Mouse (Mus musculus) limb, embryonic 14.5 days (tissue): ENCODE results near the gene Cacnb4. TPM values are rescaled to one million over a fixed set of nuclear protein-coding genes. Genes with fewer than 3 reads are reported as not detected.
A peak's percentile ranks its signal among the peaks of the same experiment; 100 is the strongest.

Source experiments
- ATAC-seq: fragments of 200-750 bp; cut with Nextera tagmentation; 2 replicates; pipeline ENCODE4 v1.8.0; 2017; ENCODE audit warnings: low read depth, moderate number of reproducible peaks, moderate TSS enrichment; ENCODE audit not compliant: low FRiP score
- DNase-seq: peaks from one replicate; pipeline ENCODE4 v3.0.0-alpha.2; 2015; ENCODE audit warnings: low spot score
- H3K27ac ChIP-seq: fragments of 300-500 bp; sonication (generic); replicated peaks from 2 replicates; pipeline ENCODE4 v1.5.1; 2014; ENCODE audit warnings: low read depth, mild to moderate bottlenecking, low read length, moderate library complexity, mixed read lengths
- H3K27me3 ChIP-seq: fragments of 300-500 bp; sonication (generic); 2 replicates; pipeline ENCODE4 v1.6.1; 2014; ENCODE audit warnings: low read length, mixed read lengths; ENCODE audit not compliant: control insufficient read depth, insufficient read depth
- H3K36me3 ChIP-seq: fragments of 300-500 bp; sonication (generic); 2 replicates; pipeline ENCODE4 v1.6.1; 2014; ENCODE audit warnings: mild to moderate bottlenecking, low read length, moderate library complexity, mixed read lengths; ENCODE audit not compliant: control insufficient read depth, insufficient read depth
- H3K4me1 ChIP-seq: fragments of 300-500 bp; sonication (generic); 2 replicates; pipeline ENCODE4 v1.6.1; 2014; ENCODE audit warnings: antibody characterized with exemption, low read length, mixed read lengths; ENCODE audit not compliant: control insufficient read depth, insufficient read depth
- H3K4me2 ChIP-seq: fragments of 300-500 bp; sonication (generic); replicated peaks from 2 replicates; pipeline ENCODE4 v1.6.1; 2014; ENCODE audit warnings: low read depth, mild to moderate bottlenecking, low read length, moderate library complexity; ENCODE audit not compliant: severe bottlenecking
- H3K4me3 ChIP-seq: fragments of 300-500 bp; sonication (generic); replicated peaks from 2 replicates; pipeline ENCODE4 v1.5.1; 2014; ENCODE audit warnings: low read length
- H3K9ac ChIP-seq: fragments of 300-500 bp; sonication (generic); 2 replicates; pipeline ENCODE4 v1.6.1; 2014; ENCODE audit warnings: mild to moderate bottlenecking, low read depth, low read length, moderate library complexity; ENCODE audit not compliant: severe bottlenecking
- H3K9me3 ChIP-seq: fragments of 300-500 bp; sonication (generic); 2 replicates; pipeline ENCODE4 v1.6.1; 2016; ENCODE audit warnings: low read length; ENCODE audit not compliant: control insufficient read depth
- POLR2A ChIP-seq: fragments of 200-500 bp; IDR thresholded peaks from 2 replicates; pipeline ENCODE4 v1.8.0; 2012; ENCODE audit warnings: inconsistent platforms, mild to moderate bottlenecking, moderate library complexity, borderline replicate concordance; ENCODE audit not compliant: insufficient read depth, insufficient read length; ENCODE audit errors: extremely low read depth
- WGBS: fragments of 180-500 bp; shearing (Covaris S2); extraction: QIAGEN DNeasy Blood & Tissue Kit; methylation state at CpG from one replicate; pipeline ENCODE4 v1.1.7; 2014; 5-methylcytosine and 5-hydroxymethylcytosine counted together
- polyA plus RNA-seq, 2 experiments: library from polyadenylated mRNA; depleted of rRNA in 1 of 2; stranded (reverse) in 1 of 2; unstranded in 1 of 2; fragments of >200 nt; fragmentation: Nextera tagmentation in 1 of 2; extraction: Ambion mirVana in 1 of 2; gene quantifications; 2 replicates each; pipeline versions ENCODE4 v1.2.1 to v1.2.3; 2012 to 2014

Gene Cacnb4
- polyA plus RNA-seq, 2 experiments, result 0.81 to 0.91 TPM

DNA sequence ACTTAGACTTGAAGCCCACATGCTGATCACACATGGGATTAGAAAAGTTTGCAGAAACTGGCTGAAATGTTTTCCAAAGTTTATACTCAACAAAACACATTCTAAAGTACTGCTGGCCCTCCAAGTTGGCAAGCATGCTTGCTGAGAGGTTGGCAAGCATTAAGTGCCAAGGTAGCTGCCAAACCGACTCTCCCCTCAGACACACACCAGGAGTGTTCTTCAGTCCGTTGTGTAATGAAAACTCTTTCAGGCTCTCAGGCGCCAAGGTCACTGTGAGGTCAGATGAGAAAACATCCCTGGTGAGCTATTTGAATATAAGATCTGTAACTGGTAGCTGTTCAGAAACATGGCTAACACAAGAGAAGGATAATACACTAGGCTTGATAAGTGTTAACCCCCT, 97.8 kb downstream of the Cacnb4 start:
- no peak overlapping the region for H3K27ac ChIP-seq
- DNase-seq, result peak; percentile 11
- no peak for TF ChIP-seq POLR2A
- H3K4me3 ChIP-seq, result no peak overlapping the region
- no peak; the same call in 1 of the 2 replicates for ATAC-seq
- H3K4me2 ChIP-seq, result no peak overlapping the region
- no peaks in the 10 kb centered on the region for H3K36me3 ChIP-seq
- H3K9ac ChIP-seq, result no peak overlapping the region
- H3K4me1 ChIP-seq, result peaks cover 4% of the 10 kb centered on the region; the same call in 1 of the 2 replicates
- H3K27me3 ChIP-seq, result no peaks in the 10 kb centered on the region
- WGBS, result 52% methylated on average over 3 of the region's 3 CpGs
- no peaks in the 10 kb centered on the region for H3K9me3 ChIP-seq

DNA sequence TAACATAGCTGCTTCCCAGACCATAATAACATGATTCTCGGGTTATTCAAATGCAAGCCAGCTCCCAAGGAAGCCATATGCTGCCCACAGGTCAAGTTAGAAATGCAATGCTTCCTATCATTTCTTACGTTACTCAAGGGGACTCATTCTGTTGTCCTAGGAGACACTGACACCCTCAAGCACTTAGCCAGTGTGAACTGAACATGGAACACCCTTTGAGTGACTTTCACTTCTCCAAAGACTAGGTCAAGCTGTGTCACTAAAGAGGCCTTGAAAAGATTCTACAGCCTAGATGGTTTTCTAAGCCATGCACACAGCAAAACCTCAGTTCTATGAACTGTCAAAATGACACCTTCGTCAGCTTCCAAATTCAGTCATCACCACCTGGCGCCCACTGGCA, 98.9 kb downstream of the Cacnb4 start:
- H3K4me3 ChIP-seq, result no peak overlapping the region
- no peak overlapping the region for H3K27ac ChIP-seq
- no peak overlapping the region for H3K4me2 ChIP-seq
- ATAC-seq (no peak), DNase-seq (no peak)
- no peaks in the 10 kb centered on the region for H3K27me3 ChIP-seq
- 81% methylated on average over 4 of the region's 4 CpGs for WGBS
- no peaks in the 10 kb centered on the region for H3K9me3 ChIP-seq
- no peak for TF ChIP-seq POLR2A
- H3K9ac ChIP-seq, result no peak overlapping the region
- no peaks in the 10 kb centered on the region for H3K36me3 ChIP-seq
- H3K4me1 ChIP-seq, result peaks cover 4% of the 10 kb centered on the region; the same call in 1 of the 2 replicates

DNA sequence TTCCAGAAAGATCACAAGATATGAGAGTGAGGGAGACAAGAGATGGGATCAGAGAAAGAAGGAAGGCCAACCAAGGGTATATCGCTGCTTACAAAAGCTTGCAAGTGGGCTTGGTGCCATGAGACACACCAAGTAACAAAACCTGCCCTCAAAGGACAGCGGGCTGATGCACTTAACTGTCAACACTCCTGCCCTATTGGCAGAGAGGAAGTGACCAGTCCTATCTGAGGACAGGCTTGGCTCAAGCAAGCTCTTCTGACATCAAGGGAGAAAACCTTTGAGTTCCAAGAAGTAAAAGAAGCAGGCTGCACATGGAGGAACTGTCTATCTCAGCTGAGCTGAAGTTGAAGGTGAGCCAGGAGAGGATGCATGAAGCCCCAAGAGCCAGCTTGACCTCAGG, 100.1 kb downstream of the Cacnb4 start:
- no peak for TF ChIP-seq POLR2A
- no peaks in the 10 kb centered on the region for H3K36me3 ChIP-seq
- no peak overlapping the region for H3K4me3 ChIP-seq
- no peaks in the 10 kb centered on the region for H3K27me3 ChIP-seq
- DNase-seq, result no peak
- no peak overlapping the region for H3K4me2 ChIP-seq
- ATAC-seq, result no peak
- 94% methylated on average over 2 of the region's 2 CpGs for WGBS
- H3K9ac ChIP-seq, result no peak overlapping the region
- no peaks in the 10 kb centered on the region for H3K9me3 ChIP-seq
- no peak overlapping the region for H3K27ac ChIP-seq
- H3K4me1 ChIP-seq, result peaks cover 4% of the 10 kb centered on the region; the same call in 1 of the 2 replicates

DNA sequence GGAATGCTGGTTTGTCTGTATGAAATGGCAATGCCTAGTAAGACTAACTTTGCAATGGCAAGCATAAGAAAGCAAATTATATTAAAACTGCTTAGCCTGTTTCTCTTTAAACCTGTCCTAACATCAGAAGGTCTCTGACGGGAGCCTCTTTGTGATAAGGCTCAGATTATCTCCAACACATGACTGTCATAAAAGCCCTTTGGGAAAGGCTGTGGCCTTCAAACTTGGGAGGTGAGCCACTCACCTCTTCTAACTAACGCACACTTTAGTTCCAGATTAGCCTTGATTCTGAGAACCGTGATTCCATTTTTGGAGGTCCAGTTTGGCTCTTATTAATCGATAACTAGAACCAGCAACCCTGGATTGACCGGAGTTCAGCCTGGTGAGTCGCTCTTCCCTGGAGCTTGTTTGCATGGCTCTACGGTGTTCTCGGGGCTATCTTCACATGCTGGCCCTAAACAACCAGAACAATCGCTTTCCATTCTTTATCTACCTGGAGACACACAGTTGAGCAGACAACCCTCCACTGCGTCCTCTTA, 100.9 kb downstream of the Cacnb4 start:
- H3K9me3 ChIP-seq, result no peaks in the 10 kb centered on the region
- WGBS, result 90% methylated on average over 10 of the region's 10 CpGs
- no peak overlapping the region for H3K27ac ChIP-seq
- no peak overlapping the region for H3K4me2 ChIP-seq
- no peak for TF ChIP-seq POLR2A
- no peak for DNase-seq
- no peak overlapping the region for H3K4me3 ChIP-seq
- peaks cover 4% of the 10 kb centered on the region; the same call in 1 of the 2 replicates for H3K4me1 ChIP-seq
- no peak for ATAC-seq
- H3K27me3 ChIP-seq, result no peaks in the 10 kb centered on the region
- no peaks in the 10 kb centered on the region for H3K36me3 ChIP-seq
- H3K9ac ChIP-seq, result no peak overlapping the region

DNA sequence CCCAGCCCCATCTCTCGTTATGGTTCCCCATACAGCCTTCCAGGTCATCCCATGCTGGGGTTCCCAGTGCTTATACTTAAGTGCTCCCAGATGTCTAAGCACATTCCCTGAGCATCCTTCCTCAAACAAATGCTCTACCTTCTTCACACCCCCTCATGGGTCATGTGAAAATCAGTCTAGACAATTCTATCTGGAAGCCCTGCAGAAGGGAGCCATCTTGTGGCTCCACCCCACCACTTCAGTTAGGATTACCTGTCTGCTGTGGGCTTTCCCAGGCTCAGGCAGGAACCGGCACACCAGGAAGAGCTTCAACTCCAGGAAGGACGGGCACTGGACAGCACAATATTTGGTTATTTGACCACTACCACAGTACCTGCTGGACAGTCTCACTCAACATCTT, 101.7 kb downstream of the Cacnb4 start:
- no peak overlapping the region for H3K27ac ChIP-seq

DNA sequence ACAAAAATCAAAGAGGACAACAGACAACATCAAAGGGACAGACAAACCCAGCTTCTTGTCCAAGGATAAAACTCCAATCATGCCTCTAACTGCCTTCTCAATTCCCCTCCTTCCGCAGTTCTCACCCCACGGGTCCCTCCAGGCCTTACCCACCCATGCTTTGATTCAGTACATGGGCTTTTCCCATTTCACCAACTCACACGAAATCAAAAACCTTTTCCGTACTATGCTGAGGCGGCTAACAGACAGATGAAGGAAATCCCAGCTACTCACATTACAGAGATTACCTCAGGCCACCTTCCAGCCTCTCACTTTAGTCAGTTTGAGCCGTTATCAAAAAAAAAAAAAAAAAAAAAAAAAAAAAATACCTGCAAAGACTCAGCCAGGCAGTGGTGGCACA, 104.4 kb downstream of the Cacnb4 start:
- no peaks in the 10 kb centered on the region for H3K9me3 ChIP-seq

More for the DNA sequence above, 101.7 kb downstream of the Cacnb4 start:
- no peak for TF ChIP-seq POLR2A
- DNase-seq (no peak), ATAC-seq (no peak)
- Histone ChIP-seq H3K4me3 (no peak overlapping the region), H3K4me1 (peaks cover 4% of the 10 kb centered on the region; the same call in 1 of the 2 replicates), H3K9me3 (no peaks in the 10 kb centered on the region), H3K4me2 (no peak overlapping the region), H3K9ac (no peak overlapping the region), H3K36me3 (no peaks in the 10 kb centered on the region), H3K27me3 (no peaks in the 10 kb centered on the region)
- 75% methylated on average over 3 of the region's 3 CpGs for WGBS

More for the DNA sequence above, 104.4 kb downstream of the Cacnb4 start:
- no peak overlapping the region for H3K9ac ChIP-seq
- TF ChIP-seq POLR2A, result no peak
- H3K27me3 ChIP-seq, result no peaks in the 10 kb centered on the region
- H3K4me3 ChIP-seq, result no peak overlapping the region
- WGBS, result 76% methylated on average over 6 of the region's 6 CpGs
- no peak overlapping the region for H3K27ac ChIP-seq
- no peaks in the 10 kb centered on the region for H3K4me1 ChIP-seq
- no peak for ATAC-seq
- no peak overlapping the region for H3K4me2 ChIP-seq
- no peak for DNase-seq
- no peaks in the 10 kb centered on the region for H3K36me3 ChIP-seq
